Mouse (Mus musculus): Measurements from ENCODE around the gene Plxnc1. TPM values are rescaled to one million over a fixed set of nuclear protein-coding genes. Genes with fewer than 3 reads are reported as not detected.

Plxnc1 gene
- 0.68 and 1.0 TPM in 2 replicates for polyA plus RNA-seq (2015; fragmentation: Nextera tagmentation; extraction: Ambion mirVana)

GRCm38 (mm10) chr10:94944691-94945205 is at the start of gene Plxnc1:
Plxnc1 (minus strand) TSS chr10:94944835.

All from skeletal muscle tissue, postnatal 0 days (tissue).